Mouse (Mus musculus) brain, embryonic 14.5 days (tissue): ENCODE measurements at regions not wholly inside any gene's neighbourhood (a gene's known extent, or its start where the extent isn't known, plus 50 kb on each side); places are given as distances from the start of the nearest gene placed in this dataset.

Source experiments
- CTCF ChIP-seq: fragments of 200-500 bp; IDR thresholded peaks from 2 replicates; pipeline ENCODE4 v1.5.1; 2012; ENCODE audit warnings: inconsistent platforms, mild to moderate bottlenecking, moderate library complexity, borderline replicate concordance; ENCODE audit not compliant: insufficient read depth, insufficient read length; ENCODE audit errors: extremely low read depth
- POLR2A ChIP-seq: fragments of 200-500 bp; IDR thresholded peaks from 2 replicates; pipeline ENCODE4 v1.6.1; 2012; ENCODE audit warnings: mild to moderate bottlenecking, inconsistent platforms, borderline replicate concordance; ENCODE audit not compliant: poor library complexity, insufficient read depth, insufficient read length, severe bottlenecking; ENCODE audit errors: extremely low read depth

- TF ChIP-seq CTCF = no peak
- TF ChIP-seq POLR2A = no peak
Measured at GRCm38 (mm10) chr2:171641730-171642129, 401.5 kb downstream of the Cbln4 start.
